Mouse (Mus musculus): ENCODE data around the gene Rbfox2. TPM values are rescaled to one million over a fixed set of nuclear protein-coding genes. Genes with fewer than 3 reads are reported as not detected.

Rbfox2 gene
- polyA plus RNA-seq, 1 experiment, result 34.7 TPM

- WGBS, result 59% methylated on average over 5 of the region's 5 CpGs
- H3K27me3 ChIP-seq (ENCODE audit: control insufficient read depth, insufficient read depth, low read length), result no peaks in the 10 kb centered on the region; the same call in 1 of the 2 replicates
- TF ChIP-seq POLR2A (IDR thresholded peaks at IDR 0.05; ENCODE audit: low read depth, low read length) (no peak), CTCF (IDR thresholded peaks at IDR 0.05; ENCODE audit: extremely low read depth, insufficient read length, insufficient replicate concordance, low read depth, low read length) (no peak)
- H3K36me3 ChIP-seq (ENCODE audit: control insufficient read depth, insufficient read depth, low read length), result no peaks in the 10 kb centered on the region
- H3K4me1 ChIP-seq (ENCODE audit: control insufficient read depth, insufficient read depth, insufficient read length, low read length), result no peaks in the 10 kb centered on the region
- H3K4me3 ChIP-seq (ENCODE audit: low read depth, low read length), result no peak overlapping the region
- no peak overlapping the region for H3K27ac ChIP-seq (ENCODE audit: insufficient read depth, low read depth, low read length)
Observed at GRCm38 (mm10) chr15:77182800-77183199, 124.0 kb downstream of the Rbfox2 start.

- H3K27me3 ChIP-seq (ENCODE audit: control insufficient read depth, insufficient read depth, low read length), result no peaks in the 10 kb centered on the region; the same call in 1 of the 2 replicates
- WGBS, result 92% methylated on average over 5 of the region's 5 CpGs
- no peaks in the 10 kb centered on the region for H3K36me3 ChIP-seq (ENCODE audit: control insufficient read depth, insufficient read depth, low read length)
- no peak overlapping the region for H3K27ac ChIP-seq (ENCODE audit: insufficient read depth, low read depth, low read length)
- no peak overlapping the region for H3K4me3 ChIP-seq (ENCODE audit: low read depth, low read length)
- no peaks in the 10 kb centered on the region for H3K4me1 ChIP-seq (ENCODE audit: control insufficient read depth, insufficient read depth, insufficient read length, low read length)
- TF ChIP-seq POLR2A (IDR thresholded peaks at IDR 0.05; ENCODE audit: low read depth, low read length) (no peak), CTCF (IDR thresholded peaks at IDR 0.05; ENCODE audit: extremely low read depth, insufficient read length, insufficient replicate concordance, low read depth, low read length) (no peak)
Observed at GRCm38 (mm10) chr15:77174018-77174417, 132.8 kb downstream of the Rbfox2 start.

- TF ChIP-seq CTCF (IDR thresholded peaks at IDR 0.05; ENCODE audit: extremely low read depth, insufficient read length, insufficient replicate concordance, low read depth, low read length), result no peak
- H3K27me3 ChIP-seq (ENCODE audit: control insufficient read depth, insufficient read depth, low read length), result no peaks in the 10 kb centered on the region
- no peak overlapping the region for H3K27ac ChIP-seq (ENCODE audit: insufficient read depth, low read depth, low read length)
- H3K4me3 ChIP-seq (ENCODE audit: low read depth, low read length), result no peak overlapping the region
- H3K36me3 ChIP-seq (ENCODE audit: control insufficient read depth, insufficient read depth, low read length), result no peaks in the 10 kb centered on the region
- no peaks in the 10 kb centered on the region for H3K4me1 ChIP-seq (ENCODE audit: control insufficient read depth, insufficient read depth, insufficient read length, low read length)
- 86% methylated on average over 3 of the region's 3 CpGs for WGBS
Observed at GRCm38 (mm10) chr15:77172414-77172813, 134.4 kb downstream of the Rbfox2 start.

GRCm38 (mm10) chr15:77168781-77169180, 138.0 kb downstream of the Rbfox2 start:
- Histone ChIP-seq H3K4me3 (ENCODE audit: low read depth, low read length) (no peak overlapping the region), H3K27ac (ENCODE audit: insufficient read depth, low read depth, low read length) (no peak overlapping the region), H3K36me3 (ENCODE audit: control insufficient read depth, insufficient read depth, low read length) (no peaks in the 10 kb centered on the region), H3K4me1 (ENCODE audit: control insufficient read depth, insufficient read depth, insufficient read length, low read length) (peaks cover 2% of the 10 kb centered on the region; the same call in 1 of the 2 replicates), H3K27me3 (ENCODE audit: control insufficient read depth, insufficient read depth, low read length) (no peaks in the 10 kb centered on the region)
- 65% methylated on average over 2 of the region's 2 CpGs for WGBS
- TF ChIP-seq POLR2A (IDR thresholded peaks at IDR 0.05; ENCODE audit: low read depth, low read length), result no peak
- TF ChIP-seq CTCF (IDR thresholded peaks at IDR 0.05; ENCODE audit: extremely low read depth, insufficient read length, insufficient replicate concordance, low read depth, low read length), result no peak

- Histone ChIP-seq H3K4me3 (ENCODE audit: low read depth, low read length) (no peak overlapping the region), H3K27me3 (ENCODE audit: control insufficient read depth, insufficient read depth, low read length) (no peaks in the 10 kb centered on the region), H3K27ac (ENCODE audit: insufficient read depth, low read depth, low read length) (no peak overlapping the region), H3K4me1 (ENCODE audit: control insufficient read depth, insufficient read depth, insufficient read length, low read length) (peaks cover 4% of the 10 kb centered on the region; the same call in 1 of the 2 replicates), H3K36me3 (ENCODE audit: control insufficient read depth, insufficient read depth, low read length) (no peaks in the 10 kb centered on the region)
- 9% methylated on average over 1 of the region's 1 CpGs for WGBS
- TF ChIP-seq CTCF (IDR thresholded peaks at IDR 0.05; ENCODE audit: extremely low read depth, insufficient read length, insufficient replicate concordance, low read depth, low read length) (no peak), POLR2A (IDR thresholded peaks at IDR 0.05; ENCODE audit: low read depth, low read length) (no peak)
Observed at GRCm38 (mm10) chr15:77166225-77166732, 140.5 kb downstream of the Rbfox2 start.

GRCm38 (mm10) chr15:77163336-77163735, 143.5 kb downstream of the Rbfox2 start:
- Histone ChIP-seq H3K4me3 (ENCODE audit: low read depth, low read length) (no peak overlapping the region), H3K4me1 (ENCODE audit: control insufficient read depth, insufficient read depth, insufficient read length, low read length) (peaks cover 4% of the 10 kb centered on the region; the same call in 1 of the 2 replicates), H3K27me3 (ENCODE audit: control insufficient read depth, insufficient read depth, low read length) (no peaks in the 10 kb centered on the region), H3K27ac (ENCODE audit: insufficient read depth, low read depth, low read length) (no peak overlapping the region), H3K36me3 (ENCODE audit: control insufficient read depth, insufficient read depth, low read length) (no peaks in the 10 kb centered on the region)
- TF ChIP-seq POLR2A (IDR thresholded peaks at IDR 0.05; ENCODE audit: low read depth, low read length), result no peak
- no peak for TF ChIP-seq CTCF (IDR thresholded peaks at IDR 0.05; ENCODE audit: extremely low read depth, insufficient read length, insufficient replicate concordance, low read depth, low read length)
- 45% methylated on average over 6 of the region's 6 CpGs for WGBS

- peaks cover 4% of the 10 kb centered on the region; the same call in 1 of the 2 replicates for H3K4me1 ChIP-seq (ENCODE audit: control insufficient read depth, insufficient read depth, insufficient read length, low read length)
- 76% methylated on average over 6 of the region's 6 CpGs for WGBS
- no peak overlapping the region for H3K27ac ChIP-seq (ENCODE audit: insufficient read depth, low read depth, low read length)
- H3K27me3 ChIP-seq (ENCODE audit: control insufficient read depth, insufficient read depth, low read length), result no peaks in the 10 kb centered on the region
- TF ChIP-seq CTCF (IDR thresholded peaks at IDR 0.05; ENCODE audit: extremely low read depth, insufficient read length, insufficient replicate concordance, low read depth, low read length) (no peak), POLR2A (IDR thresholded peaks at IDR 0.05; ENCODE audit: low read depth, low read length) (no peak)
- H3K4me3 ChIP-seq (ENCODE audit: low read depth, low read length), result no peak overlapping the region
- H3K36me3 ChIP-seq (ENCODE audit: control insufficient read depth, insufficient read depth, low read length), result no peaks in the 10 kb centered on the region
Observed at GRCm38 (mm10) chr15:77162931-77163330, 143.9 kb downstream of the Rbfox2 start.

Measured in small intestine, adult 2 months (tissue).